Mouse (Mus musculus) heart, embryonic 11.5 days (tissue): ENCODE measurements at regions not wholly inside any gene's neighbourhood (a gene's known extent, or its start where the extent isn't known, plus 50 kb on each side); places are given as distances from the start of the nearest gene placed in this dataset.

Source experiments
- ATAC-seq: fragments of 200-750 bp; cut with Nextera tagmentation; replicated peaks from 2 replicates; pipeline ENCODE4 v1.8.0; 2017; ENCODE audit warnings: moderate library complexity; ENCODE audit not compliant: insufficient number of reproducible peaks, low FRiP score, low TSS enrichment
- H3K27ac ChIP-seq: fragments of 300-500 bp; sonication (generic); 2 replicates; pipeline ENCODE4 v1.5.1; 2014; ENCODE audit warnings: mild to moderate bottlenecking, low read depth, low read length
- H3K27me3 ChIP-seq: fragments of 300-500 bp; sonication (generic); 2 replicates; pipeline ENCODE4 v1.6.1; 2014; ENCODE audit warnings: mild to moderate bottlenecking, low read length, mixed read lengths; ENCODE audit not compliant: control insufficient read depth, insufficient read depth
- H3K36me3 ChIP-seq: fragments of 300-500 bp; sonication (generic); 2 replicates; pipeline ENCODE4 v1.6.1; 2014; ENCODE audit warnings: mild to moderate bottlenecking, low read length, moderate library complexity, mixed read lengths; ENCODE audit not compliant: control insufficient read depth, insufficient read depth
- H3K4me1 ChIP-seq: fragments of 300-500 bp; sonication (generic); 2 replicates; pipeline ENCODE4 v1.6.1; 2014; ENCODE audit warnings: low read length; ENCODE audit not compliant: control insufficient read depth, insufficient read depth
- H3K4me2 ChIP-seq: fragments of 300-500 bp; sonication (generic); 2 replicates; pipeline ENCODE4 v1.6.1; 2014; ENCODE audit warnings: mild to moderate bottlenecking, moderate library complexity
- H3K4me3 ChIP-seq: fragments of 300-500 bp; sonication (generic); 2 replicates; pipeline ENCODE4 v1.5.1; 2014; ENCODE audit warnings: low read depth, low read length
- H3K9ac ChIP-seq: fragments of 300-500 bp; sonication (generic); 2 replicates; pipeline ENCODE4 v1.6.1; 2014; ENCODE audit warnings: mild to moderate bottlenecking, low read depth, low read length, moderate library complexity
- H3K9me3 ChIP-seq: fragments of 300-500 bp; sonication (generic); replicated peaks from 2 replicates; pipeline ENCODE4 v1.6.1; 2016; ENCODE audit warnings: low read length; ENCODE audit not compliant: control insufficient read depth
- WGBS: fragments of 180-500 bp; shearing (Covaris S2); extraction: QIAGEN DNeasy Blood & Tissue Kit; methylation state at CpG from one replicate; pipeline ENCODE4 v1.1.7; 2014; ENCODE audit not compliant: insufficient replicate concordance; 5-methylcytosine and 5-hydroxymethylcytosine counted together

DNA sequence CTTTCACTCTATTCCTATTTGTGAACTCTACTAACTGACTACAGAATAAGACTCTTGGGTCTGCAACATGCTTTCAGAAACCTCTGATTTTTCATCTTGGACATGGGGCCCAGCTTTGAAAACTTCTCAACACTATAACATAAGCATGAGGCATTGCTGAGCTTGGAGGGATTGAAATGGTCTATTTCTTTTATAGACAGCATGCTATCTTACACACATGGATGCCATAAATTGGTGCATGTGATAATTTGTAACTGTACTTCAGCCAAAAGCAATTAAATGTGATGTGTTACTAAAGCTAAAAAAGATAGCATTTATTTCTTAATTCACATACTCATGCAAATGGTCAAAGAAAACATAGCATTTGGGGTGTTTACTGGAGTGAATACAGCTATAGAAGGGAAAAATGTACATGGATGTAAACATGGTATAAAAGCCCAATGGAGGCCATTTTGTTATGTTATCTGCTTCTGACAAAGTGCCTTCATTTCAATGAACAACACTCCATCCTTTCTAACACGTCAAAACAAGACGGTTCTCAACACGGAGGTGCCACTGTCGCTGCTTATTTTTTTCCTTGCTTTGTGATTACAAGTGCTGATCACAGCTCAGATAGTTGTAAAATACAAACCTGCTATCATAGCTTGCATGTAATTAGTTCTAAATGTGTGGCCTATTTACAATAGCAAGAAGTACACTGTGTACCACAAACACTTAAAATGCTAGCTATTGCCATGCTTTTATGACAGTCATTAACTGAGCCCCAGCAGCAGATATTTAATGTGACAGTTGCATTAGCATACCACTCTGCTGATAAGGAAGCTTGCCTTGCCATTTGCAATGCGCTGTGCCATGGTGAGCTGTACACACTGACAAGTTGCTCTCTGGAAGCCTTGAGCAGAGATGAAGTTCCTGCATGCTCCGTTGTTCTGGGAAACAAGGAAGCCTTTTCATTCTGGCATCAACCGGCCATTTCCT, 267.9 kb upstream of the Veph1 start:
- 59% methylated on average over 7 of the region's 7 CpGs for WGBS
- H3K27me3 ChIP-seq = no peaks in the 10 kb centered on the region
- H3K4me1 ChIP-seq = no peaks in the 10 kb centered on the region
- H3K27ac ChIP-seq = no peak overlapping the region
- H3K9ac ChIP-seq = no peak overlapping the region
- H3K4me2 ChIP-seq = no peak overlapping the region
- no peak overlapping the region for H3K4me3 ChIP-seq
- no peaks in the 10 kb centered on the region for H3K9me3 ChIP-seq
- H3K36me3 ChIP-seq = no peaks in the 10 kb centered on the region
- ATAC-seq = no peak

DNA sequence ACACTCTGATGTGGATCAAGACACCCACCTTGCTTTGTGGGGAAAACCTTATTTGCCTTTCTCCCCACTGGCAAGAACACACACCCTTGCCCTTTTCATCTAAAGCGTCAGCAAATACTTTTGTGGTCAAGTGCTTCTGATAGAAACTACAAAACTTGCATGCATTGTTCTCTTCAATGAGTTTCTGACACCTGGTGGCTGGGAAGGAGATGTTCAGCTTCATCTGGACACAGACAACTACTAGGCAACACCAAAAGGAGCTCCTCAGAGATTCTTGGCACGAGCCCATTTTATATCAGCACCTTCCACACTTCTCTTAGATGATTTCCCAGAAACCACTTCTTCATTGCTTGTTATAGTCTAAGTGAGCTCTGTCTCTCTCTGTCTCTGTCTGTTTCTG, 266.7 kb upstream of the Veph1 start:
- Histone ChIP-seq H3K27ac (no peak overlapping the region), H3K36me3 (no peaks in the 10 kb centered on the region), H3K4me1 (no peaks in the 10 kb centered on the region), H3K4me2 (no peak overlapping the region), H3K9me3 (no peaks in the 10 kb centered on the region), H3K9ac (no peak overlapping the region), H3K4me3 (no peak overlapping the region), H3K27me3 (no peaks in the 10 kb centered on the region)
- 52% methylated on average over 2 of the region's 2 CpGs for WGBS
- no peak for ATAC-seq

DNA sequence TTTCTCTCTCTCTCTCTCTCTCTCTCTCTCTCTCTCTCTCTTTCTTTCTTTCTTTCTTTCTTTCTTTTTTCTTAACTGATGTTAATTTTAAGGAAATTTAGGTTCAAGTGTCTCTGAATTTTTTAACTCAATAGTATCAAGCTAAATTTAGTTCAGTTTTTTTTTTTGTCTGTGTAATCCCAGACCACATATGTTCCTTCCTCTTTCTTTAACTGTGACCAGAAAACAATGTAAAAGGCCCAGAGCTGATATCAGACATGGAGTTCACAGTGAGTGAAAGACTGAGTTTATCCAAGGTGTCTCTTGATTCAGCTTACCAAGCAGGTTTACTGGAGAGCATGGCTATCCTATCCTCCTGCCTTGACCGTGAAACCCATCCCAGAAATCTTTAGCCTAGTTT, 258.9 kb upstream of the Veph1 start:
- ATAC-seq = no peak
- Histone ChIP-seq H3K27me3 (no peaks in the 10 kb centered on the region), H3K9ac (no peak overlapping the region), H3K9me3 (no peaks in the 10 kb centered on the region), H3K27ac (no peak overlapping the region), H3K4me2 (no peak overlapping the region), H3K4me3 (no peak overlapping the region), H3K4me1 (no peaks in the 10 kb centered on the region), H3K36me3 (no peaks in the 10 kb centered on the region)
- WGBS = 78% methylated on average over 1 of the region's 1 CpGs

DNA sequence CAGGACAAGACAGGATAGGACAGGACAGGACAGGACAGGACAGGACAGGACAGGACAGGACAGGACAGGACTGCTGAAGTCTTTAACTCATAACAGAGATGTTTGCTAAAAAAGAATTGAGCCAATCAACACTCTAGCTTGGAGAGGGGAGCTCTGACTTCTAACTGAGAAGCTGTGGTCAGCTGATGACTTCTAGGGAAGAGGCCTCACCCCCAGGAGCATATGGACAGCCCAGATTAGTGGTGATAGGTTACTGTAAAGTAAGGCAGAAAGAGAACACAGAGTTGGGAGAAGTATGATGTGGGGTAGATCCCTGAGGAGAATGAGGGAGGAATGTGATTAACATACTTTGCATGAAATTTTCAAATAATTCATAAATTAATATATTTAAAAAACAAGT, 254.3 kb upstream of the Veph1 start:
- no peaks in the 10 kb centered on the region for H3K9me3 ChIP-seq
- H3K4me3 ChIP-seq = no peak overlapping the region
- no peak overlapping the region for H3K27ac ChIP-seq
- H3K4me2 ChIP-seq = no peak overlapping the region
- ATAC-seq = no peak; the same call in 1 of the 2 replicates
- H3K27me3 ChIP-seq = no peaks in the 10 kb centered on the region
- no peaks in the 10 kb centered on the region for H3K36me3 ChIP-seq
- H3K4me1 ChIP-seq = no peaks in the 10 kb centered on the region
- no peak overlapping the region for H3K9ac ChIP-seq

DNA sequence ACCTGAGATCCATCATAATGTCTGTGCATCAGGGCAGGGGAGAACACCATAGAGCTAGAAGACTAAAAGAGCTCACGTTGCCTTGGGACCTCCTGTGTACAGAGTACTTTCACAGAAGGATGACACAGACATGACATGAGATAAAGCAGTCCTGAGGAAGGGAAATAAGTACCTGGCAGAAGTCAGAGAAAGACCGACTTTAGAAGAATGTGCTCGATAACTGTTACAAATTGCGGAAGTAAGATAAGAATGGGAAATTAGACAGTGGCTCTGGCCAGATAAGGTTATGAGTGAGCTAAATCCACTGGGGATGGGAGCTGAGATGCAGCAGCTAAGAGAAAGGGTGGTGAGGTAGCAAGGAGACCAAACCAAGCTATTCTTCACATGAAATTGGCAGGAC, 249.9 kb upstream of the Veph1 start:
- Histone ChIP-seq H3K4me3 (no peak overlapping the region), H3K36me3 (no peaks in the 10 kb centered on the region), H3K9me3 (no peaks in the 10 kb centered on the region), H3K27me3 (no peaks in the 10 kb centered on the region), H3K4me2 (no peak overlapping the region), H3K9ac (no peak overlapping the region), H3K27ac (no peak overlapping the region), H3K4me1 (no peaks in the 10 kb centered on the region)
- WGBS = 46% methylated on average over 4 of the region's 4 CpGs
- ATAC-seq = no peak

DNA sequence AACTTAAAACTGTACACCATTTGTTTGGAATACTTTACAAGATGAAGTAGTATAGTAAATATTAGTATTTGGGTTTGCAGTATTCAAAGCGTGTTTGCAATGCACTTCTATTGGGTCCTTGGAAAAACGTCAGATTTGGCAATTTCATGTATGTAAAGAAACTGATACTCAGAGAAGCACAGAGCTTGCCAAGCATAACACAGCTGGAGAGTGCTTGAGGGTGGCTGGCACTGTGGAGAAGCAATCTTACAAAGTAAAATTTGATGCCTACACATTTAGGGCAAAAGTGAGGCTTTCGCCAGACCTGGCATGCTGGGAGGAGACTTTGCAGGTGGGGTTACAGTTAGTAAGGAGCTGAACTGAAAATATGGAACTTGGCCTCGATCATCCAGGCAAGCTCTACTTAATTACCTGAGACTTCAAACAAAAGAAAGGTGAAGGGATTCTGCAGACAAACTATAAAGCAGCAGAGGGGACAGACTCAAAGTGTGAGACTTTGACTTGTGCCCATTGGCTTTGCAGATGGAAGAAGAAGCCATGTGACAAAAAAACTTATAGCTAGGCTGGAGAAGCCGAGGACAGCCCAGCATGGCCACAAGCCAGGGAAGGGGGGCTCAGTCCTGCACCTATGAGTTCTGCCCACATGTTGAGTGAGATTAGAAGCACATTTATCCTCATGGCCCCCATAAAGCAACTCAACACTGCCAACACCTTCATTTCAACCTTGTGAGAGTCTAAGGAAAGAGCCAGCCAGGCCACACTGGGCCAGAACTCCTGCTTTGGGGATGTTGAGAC, 247.7 kb upstream of the Veph1 start:
- 79% methylated on average over 5 of the region's 5 CpGs for WGBS
- Histone ChIP-seq H3K27ac (no peak overlapping the region), H3K36me3 (no peaks in the 10 kb centered on the region), H3K9ac (no peak overlapping the region), H3K4me1 (no peaks in the 10 kb centered on the region), H3K27me3 (no peaks in the 10 kb centered on the region), H3K9me3 (no peaks in the 10 kb centered on the region), H3K4me2 (no peak overlapping the region), H3K4me3 (no peak overlapping the region)
- no peak for ATAC-seq

DNA sequence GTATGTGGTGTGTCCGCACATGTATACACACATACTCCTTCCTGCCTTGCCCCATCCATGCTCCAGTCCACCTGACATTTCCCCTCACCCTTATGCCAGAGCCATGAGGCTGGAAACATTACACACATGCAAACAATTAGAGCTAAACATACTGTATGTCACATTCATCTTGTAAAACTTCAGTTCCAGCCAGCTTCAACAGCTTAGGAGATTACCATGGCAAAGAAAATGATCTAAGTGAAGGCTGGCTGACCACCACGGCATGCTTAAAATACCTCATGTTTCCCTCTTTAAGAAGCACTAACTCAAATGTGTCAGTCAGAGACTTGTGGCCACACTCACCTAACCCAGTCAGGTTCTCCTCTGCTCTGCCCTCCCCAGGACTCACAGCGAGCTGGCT, 246.2 kb upstream of the Veph1 start:
- Histone ChIP-seq H3K27me3 (no peaks in the 10 kb centered on the region), H3K4me1 (no peaks in the 10 kb centered on the region), H3K36me3 (no peaks in the 10 kb centered on the region), H3K27ac (no peak overlapping the region), H3K4me2 (no peak overlapping the region), H3K4me3 (no peak overlapping the region), H3K9ac (no peak overlapping the region), H3K9me3 (no peaks in the 10 kb centered on the region)
- no peak for ATAC-seq
- WGBS = 81% methylated on average over 3 of the region's 3 CpGs

DNA sequence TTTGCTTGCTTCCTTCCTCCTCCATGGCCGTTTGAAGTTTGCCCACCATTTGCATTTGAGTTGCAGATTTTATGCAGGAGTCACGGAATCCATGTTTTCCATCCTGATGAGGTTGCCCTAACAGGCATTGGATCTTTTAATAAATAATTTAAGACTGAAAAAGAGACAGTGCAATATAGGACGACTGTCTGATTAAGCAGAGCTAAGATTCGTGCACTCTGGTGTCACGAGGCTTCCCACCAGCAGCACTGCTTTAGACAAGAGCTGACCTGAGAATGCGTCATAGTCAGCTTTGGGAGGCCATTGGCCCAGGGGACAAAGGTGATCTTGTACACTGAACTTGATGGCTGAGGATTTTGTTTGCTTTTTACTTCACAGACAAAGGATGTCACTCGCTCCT, 241.3 kb upstream of the Veph1 start:
- no peak for ATAC-seq
- 71% methylated on average over 7 of the region's 7 CpGs for WGBS

More for the DNA sequence above, 241.3 kb upstream of the Veph1 start:
- Histone ChIP-seq H3K4me2 (no peak overlapping the region), H3K4me3 (no peak overlapping the region), H3K9me3 (no peaks in the 10 kb centered on the region), H3K4me1 (no peaks in the 10 kb centered on the region), H3K9ac (no peak overlapping the region), H3K27me3 (no peaks in the 10 kb centered on the region), H3K27ac (no peak overlapping the region), H3K36me3 (no peaks in the 10 kb centered on the region)
